Mouse (Mus musculus): Measurements from ENCODE around the gene Trim37.

- TF ChIP-seq EP300 (IDR thresholded peaks at IDR 0.05; ENCODE audit: insufficient read depth, low read depth, low read length) (no peak), CTCF (IDR thresholded peaks at IDR 0.05; ENCODE audit: low read depth, low read length) (no peak), POLR2A (IDR thresholded peaks at IDR 0.05; ENCODE audit: insufficient read depth, low read length) (no peak)
Measured at GRCm38 (mm10) chr11:87246724-87247493, 120.0 kb downstream of the Trim37 start.

All from ES-Bruce4 (cell line).